Mouse (Mus musculus) small intestine, adult 2 months (tissue): ENCODE data around the gene Traf6. TPM values are rescaled to one million over a fixed set of nuclear protein-coding genes. Genes with fewer than 3 reads are reported as not detected.

Experiments used
- H3K27ac ChIP-seq: fragments of 200-500 bp; 2 replicates; pipeline ENCODE4 v1.5.1; 2012; ENCODE audit warnings: low read depth, low read length, control low read depth, inconsistent platforms; ENCODE audit not compliant: insufficient read depth
- H3K27me3 ChIP-seq: fragments of 200-500 bp; 2 replicates; pipeline ENCODE4 v1.6.1; 2012; ENCODE audit warnings: mild to moderate bottlenecking, moderate library complexity, low read length, inconsistent platforms; ENCODE audit not compliant: control insufficient read depth, insufficient read depth
- H3K36me3 ChIP-seq: fragments of 200-500 bp; 2 replicates; pipeline ENCODE4 v1.6.1; 2012; ENCODE audit warnings: mild to moderate bottlenecking, low read length, control low read depth, inconsistent platforms; ENCODE audit not compliant: control insufficient read depth, insufficient read depth
- H3K4me1 ChIP-seq: fragments of 200-500 bp; 2 replicates; pipeline ENCODE4 v1.6.1; 2012; ENCODE audit warnings: low read length, inconsistent platforms, mixed read lengths; ENCODE audit not compliant: control insufficient read depth, insufficient read depth, insufficient read length
- H3K4me3 ChIP-seq: fragments of 200-500 bp; 2 replicates; pipeline ENCODE4 v1.5.1; 2012; ENCODE audit warnings: low read depth, mild to moderate bottlenecking, control low read depth, inconsistent platforms, low read length, moderate library complexity
- CTCF ChIP-seq: fragments of 200-500 bp; IDR thresholded peaks from 2 replicates; pipeline ENCODE4 v1.5.1; 2012; ENCODE audit warnings: low read depth, mild to moderate bottlenecking, control low read depth, inconsistent platforms, low read length, moderate library complexity, mixed read lengths; ENCODE audit not compliant: insufficient replicate concordance, insufficient read length; ENCODE audit errors: extremely low read depth
- POLR2A ChIP-seq: fragments of 200-500 bp; IDR thresholded peaks from 2 replicates; pipeline ENCODE4 v1.6.1; 2012; ENCODE audit warnings: low read depth, mild to moderate bottlenecking, control low read depth, inconsistent platforms, low read length, moderate library complexity
- WGBS: fragments of 180-500 bp; shearing (Covaris S2); methylation state at CpG from one replicate; pipeline ENCODE4 v1.1.7; 2018; 5-methylcytosine and 5-hydroxymethylcytosine counted together
- polyA plus RNA-seq: library from polyadenylated mRNA; depleted of rRNA; stranded (reverse); fragments of >200 nt; gene quantifications from 2 replicates; pipeline ENCODE4 v1.2.3, GENCODE M21; 2012

Traf6 gene
- polyA plus RNA-seq, 1 experiment: 5.6 TPM

GRCm38 (mm10) chr2:101679164-101679784 lies 1.0 kb downstream of the Traf6 start:
- peak overlapping the region; percentile 96 for H3K4me3 ChIP-seq
- no peak overlapping the region for H3K27ac ChIP-seq
- no peak for TF ChIP-seq CTCF
- TF ChIP-seq POLR2A: no peak
- peaks cover 2% of the 10 kb centered on the region; the same call in 1 of the 2 replicates for H3K4me1 ChIP-seq
- 2% methylated on average over 15 of the region's 15 CpGs for WGBS
- H3K27me3 ChIP-seq: no peaks in the 10 kb centered on the region
- H3K36me3 ChIP-seq: peaks cover 3% of the 10 kb centered on the region

DNA sequence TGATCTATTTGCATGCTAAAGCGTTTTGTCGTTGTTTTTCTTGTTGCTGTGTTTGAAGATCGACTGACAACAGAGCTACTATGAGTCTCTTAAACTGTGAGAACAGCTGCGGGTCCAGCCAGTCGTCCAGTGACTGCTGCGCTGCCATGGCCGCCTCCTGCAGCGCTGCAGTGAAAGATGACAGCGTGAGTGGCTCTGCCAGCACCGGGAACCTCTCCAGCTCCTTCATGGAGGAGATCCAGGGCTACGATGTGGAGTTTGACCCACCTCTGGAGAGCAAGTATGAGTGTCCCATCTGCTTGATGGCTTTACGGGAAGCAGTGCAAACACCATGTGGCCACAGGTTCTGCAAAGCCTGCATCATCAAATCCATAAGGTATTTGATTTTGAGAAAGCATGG lies 6.2 kb downstream of the Traf6 start:
- Histone ChIP-seq H3K27ac (no peak overlapping the region), H3K36me3 (peaks cover 24% of the 10 kb centered on the region), H3K4me3 (no peak overlapping the region), H3K4me1 (no peaks in the 10 kb centered on the region), H3K27me3 (no peaks in the 10 kb centered on the region)
- WGBS: 69% methylated on average over 12 of the region's 12 CpGs
- TF ChIP-seq CTCF: no peak
- TF ChIP-seq POLR2A: no peak

GRCm38 (mm10) chr2:101688011-101688410 lies 9.8 kb downstream of the Traf6 start:
- Histone ChIP-seq H3K27ac (no peak overlapping the region), H3K36me3 (peaks cover 43% of the 10 kb centered on the region), H3K27me3 (no peaks in the 10 kb centered on the region), H3K4me3 (no peak overlapping the region), H3K4me1 (no peaks in the 10 kb centered on the region)
- WGBS: 96% methylated on average over 5 of the region's 5 CpGs
- TF ChIP-seq CTCF (no peak), POLR2A (no peak)

DNA sequence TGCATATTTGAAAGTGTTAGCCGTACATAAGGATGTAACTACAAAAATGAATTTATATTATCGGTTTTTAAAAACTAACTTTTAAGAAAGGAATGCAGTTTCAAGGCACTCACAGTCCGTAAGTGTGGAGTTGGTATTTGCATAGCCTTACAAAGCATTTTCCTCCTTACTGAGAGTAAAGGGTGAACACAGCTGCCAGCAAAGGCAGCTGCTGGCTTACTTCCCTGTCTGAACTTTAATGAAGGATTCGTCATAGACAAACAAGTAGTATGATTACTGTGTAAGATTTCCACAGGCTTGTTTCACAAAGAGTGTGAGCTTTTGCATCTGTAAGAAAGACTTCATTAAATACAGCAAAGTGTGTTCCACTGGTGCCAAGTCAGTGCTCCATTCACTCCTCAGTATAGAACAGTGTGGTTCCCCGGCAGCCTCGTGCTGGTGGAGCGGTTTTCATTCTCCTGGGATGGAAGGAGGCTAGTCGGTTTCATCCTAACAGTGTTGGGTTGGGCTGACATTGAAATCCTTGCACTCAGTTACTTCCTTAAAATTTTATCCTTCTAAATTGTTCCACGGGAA lies 12.1 kb downstream of the Traf6 start:
- H3K27me3 ChIP-seq: no peaks in the 10 kb centered on the region
- WGBS: 87% methylated on average over 9 of the region's 9 CpGs

DNA sequence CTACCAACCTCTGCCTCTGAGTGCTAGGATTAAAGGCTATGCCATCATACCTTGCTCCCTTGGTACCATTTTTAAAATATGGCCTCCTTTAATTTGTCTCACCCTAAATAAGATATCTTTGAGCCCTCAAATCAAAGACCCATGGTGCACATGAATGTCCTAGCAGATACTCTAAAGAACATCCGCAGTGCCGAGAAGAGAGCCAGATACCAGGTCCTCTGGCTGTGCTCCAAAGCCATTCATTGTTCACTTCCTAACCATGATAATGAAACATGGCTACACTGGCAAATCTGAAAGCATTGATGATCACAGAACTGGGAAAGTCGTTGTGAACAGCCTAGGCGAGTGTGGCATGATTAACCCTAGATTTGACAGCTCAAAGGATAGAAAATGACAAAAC lies 14.8 kb downstream of the Traf6 start:
- WGBS: 54% methylated on average over 4 of the region's 4 CpGs
- no peak for TF ChIP-seq CTCF
- no peak for TF ChIP-seq POLR2A
- H3K27ac ChIP-seq: no peak overlapping the region
- H3K27me3 ChIP-seq: no peaks in the 10 kb centered on the region
- H3K4me3 ChIP-seq: no peak overlapping the region
- H3K4me1 ChIP-seq: no peaks in the 10 kb centered on the region
- peaks cover 55% of the 10 kb centered on the region for H3K36me3 ChIP-seq

More for the DNA sequence above, 12.1 kb downstream of the Traf6 start:
- Histone ChIP-seq H3K4me1 (no peaks in the 10 kb centered on the region), H3K4me3 (no peak overlapping the region), H3K36me3 (peaks cover 42% of the 10 kb centered on the region), H3K27ac (no peak overlapping the region)
- TF ChIP-seq POLR2A (no peak), CTCF (no peak)

- Histone ChIP-seq H3K27ac (no peak overlapping the region), H3K27me3 (no peaks in the 10 kb centered on the region), H3K36me3 (peaks cover 54% of the 10 kb centered on the region), H3K4me3 (no peak overlapping the region), H3K4me1 (no peaks in the 10 kb centered on the region)
- WGBS: 57% methylated on average over 5 of the region's 5 CpGs
- no peak for TF ChIP-seq POLR2A
- no peak for TF ChIP-seq CTCF
Observed at GRCm38 (mm10) chr2:101693577-101694215, 15.5 kb downstream of the Traf6 start.

GRCm38 (mm10) chr2:101695584-101695983 lies 17.4 kb downstream of the Traf6 start:
- H3K36me3 ChIP-seq: peaks cover 48% of the 10 kb centered on the region
- no peak overlapping the region for H3K27ac ChIP-seq
- H3K27me3 ChIP-seq: no peaks in the 10 kb centered on the region
- H3K4me1 ChIP-seq: no peaks in the 10 kb centered on the region
- H3K4me3 ChIP-seq: no peak overlapping the region
- TF ChIP-seq CTCF (no peak), POLR2A (no peak)
- WGBS: 89% methylated on average over 7 of the region's 7 CpGs
